Mouse (Mus musculus) T-helper 2 cell (primary cell): Measurements from ENCODE around the gene Specc1.

Experiments used
- in situ Hi-C: fragments of 300-600 bp; cut with MboI, MseI; formaldehyde crosslinking; loops from one replicate; pipeline ENCODE4 v1.15.1; 2025; ENCODE audit warnings: high pct_unique_total_duplicates

Specc1 gene

GRCm38 (mm10) chr11:62047817-62048640, 91.5 kb downstream of the Specc1 start:
- in situ Hi-C loops: loop anchor here (5.0 kb wide), 1 partner anchor 229 kb away; no protein-coding TSS in a partner anchor

- in situ Hi-C loops: loop anchor here (5.0 kb wide), 1 partner anchor 228 kb away; no protein-coding TSS in a partner anchor
Observed at GRCm38 (mm10) chr11:62049170-62049569, 92.6 kb downstream of the Specc1 start.

GRCm38 (mm10) chr11:62050356-62051330, 94.1 kb downstream of the Specc1 start:
- in situ Hi-C loops: loop anchor here (5.0 kb wide), 1 partner anchor 72 kb away; no protein-coding TSS in a partner anchor

- in situ Hi-C loops: loop anchor here (5.0 kb wide), 1 partner anchor 71 kb away; no protein-coding TSS in a partner anchor
Observed at GRCm38 (mm10) chr11:62051487-62051886, 94.9 kb downstream of the Specc1 start.

- in situ Hi-C loops: loop anchor here (5.0 kb wide), 1 partner anchor 68 kb away; no protein-coding TSS in a partner anchor
Observed at GRCm38 (mm10) chr11:62053928-62054327, 97.4 kb downstream of the Specc1 start.

GRCm38 (mm10) chr11:62064565-62064964, 108.0 kb downstream of the Specc1 start:
- in situ Hi-C loops: no loop called here

- in situ Hi-C loops: no loop called here
Observed at GRCm38 (mm10) chr11:62065655-62066054, 109.1 kb downstream of the Specc1 start.

GRCm38 (mm10) chr11:62069554-62069953, 113.0 kb downstream of the Specc1 start:
- in situ Hi-C loops: no loop called here

GRCm38 (mm10) chr11:62070206-62070605, 113.6 kb downstream of the Specc1 start:
- in situ Hi-C loops: no loop called here

- in situ Hi-C loops: no loop called here
Observed at GRCm38 (mm10) chr11:62072406-62072805, 115.8 kb downstream of the Specc1 start.

GRCm38 (mm10) chr11:62073575-62074140, 117.1 kb downstream of the Specc1 start:
- in situ Hi-C loops: no loop called here

- in situ Hi-C loops: no loop called here
Observed at GRCm38 (mm10) chr11:62074578-62074977, 118.0 kb downstream of the Specc1 start.

- in situ Hi-C loops: no loop called here
Observed at GRCm38 (mm10) chr11:62075071-62075470, 118.5 kb downstream of the Specc1 start.

GRCm38 (mm10) chr11:62075551-62075950, 119.0 kb downstream of the Specc1 start:
- in situ Hi-C loops: no loop called here

- in situ Hi-C loops: no loop called here
Observed at GRCm38 (mm10) chr11:62076345-62077156, 120.0 kb downstream of the Specc1 start.

GRCm38 (mm10) chr11:62077157-62077865, 120.7 kb downstream of the Specc1 start:
- in situ Hi-C loops: no loop called here

GRCm38 (mm10) chr11:62078371-62078770, 121.8 kb downstream of the Specc1 start:
- in situ Hi-C loops: no loop called here

- in situ Hi-C loops: no loop called here
Observed at GRCm38 (mm10) chr11:62079100-62079857, 122.7 kb downstream of the Specc1 start.

- in situ Hi-C loops: loop anchor here (10.0 kb wide), 1 partner anchor 396 kb away; the partner anchor contains the start of gene Fam83g
Observed at GRCm38 (mm10) chr11:62080476-62080875, 123.9 kb downstream of the Specc1 start.
